Mouse (Mus musculus) liver, adult (tissue): ENCODE measurements around the gene Zmat1.

Source experiments
- GATA4 ChIP-seq: IDR thresholded peaks from 2 replicates; pipeline ENCODE4 v1.6.1; 2014; ENCODE audit warnings: mild to moderate bottlenecking, low read length; ENCODE audit not compliant: insufficient replicate concordance

Gene Zmat1

GRCm38 (mm10) chrX:135008720-135009470, at the start of gene Zmat1:
TSS of gene Zmat1 (minus strand) at chrX:135009209.
- TF ChIP-seq GATA4, result no peak

DNA sequence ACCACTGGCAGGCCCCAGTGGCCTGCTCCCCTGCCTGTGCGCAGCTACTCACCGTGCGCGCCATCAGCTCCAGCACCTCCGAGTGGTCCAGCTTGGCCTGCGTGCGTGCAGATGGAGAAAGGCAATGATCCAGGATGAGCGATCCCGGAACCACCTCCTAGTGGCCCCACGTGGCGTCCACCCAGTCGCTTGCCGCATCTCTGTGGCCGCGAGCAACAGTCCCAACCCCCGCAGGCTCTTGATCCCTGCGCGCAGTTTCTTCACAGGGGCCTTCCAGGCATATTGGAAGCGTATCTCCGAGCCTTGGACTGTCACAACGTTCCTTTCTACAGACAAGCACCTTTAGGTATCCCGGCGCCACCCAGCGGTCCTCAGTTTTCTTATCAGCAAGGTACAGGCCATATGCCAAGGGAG, 27.0 kb upstream of the Zmat1 start:
- no peak for TF ChIP-seq GATA4

- no peak for TF ChIP-seq GATA4
These were observed 16.1 kb upstream of the Zmat1 start for GRCm38 (mm10) chrX:135025135-135025534.

GRCm38 (mm10) chrX:135011381-135011780, 2.4 kb upstream of the Zmat1 start:
- no peak for TF ChIP-seq GATA4

GRCm38 (mm10) chrX:135009471-135009815, 434 bp upstream of the Zmat1 start:
- TF ChIP-seq GATA4, result no peak

- no peak for TF ChIP-seq GATA4
These were observed 988 bp downstream of the Zmat1 start for GRCm38 (mm10) chrX:135008021-135008420.

DNA sequence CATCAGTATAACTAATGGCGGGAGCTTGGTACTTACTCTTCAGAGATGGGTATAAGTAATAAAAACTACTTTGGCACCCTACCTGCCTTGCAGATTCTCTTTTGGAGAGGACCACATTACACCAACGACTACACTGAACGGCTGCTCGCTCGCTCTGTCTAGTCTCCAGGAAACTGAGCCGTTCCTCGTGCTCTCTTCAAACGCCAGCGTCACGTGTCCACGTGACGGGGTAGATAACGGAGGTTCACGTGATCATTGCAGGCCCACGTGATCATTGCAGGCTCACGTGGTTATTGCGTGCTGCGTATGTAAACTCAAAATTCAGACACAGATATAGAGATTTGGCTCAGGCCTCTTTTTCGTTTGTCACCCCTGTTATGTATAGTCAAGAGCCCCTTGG, 44.5 kb downstream of the Zmat1 start, which contains the start of gene Nxf2:
TSS of gene Nxf2 (minus strand) at position 209 of the 400 bp plus-strand sequence.
- no peak for TF ChIP-seq GATA4

DNA sequence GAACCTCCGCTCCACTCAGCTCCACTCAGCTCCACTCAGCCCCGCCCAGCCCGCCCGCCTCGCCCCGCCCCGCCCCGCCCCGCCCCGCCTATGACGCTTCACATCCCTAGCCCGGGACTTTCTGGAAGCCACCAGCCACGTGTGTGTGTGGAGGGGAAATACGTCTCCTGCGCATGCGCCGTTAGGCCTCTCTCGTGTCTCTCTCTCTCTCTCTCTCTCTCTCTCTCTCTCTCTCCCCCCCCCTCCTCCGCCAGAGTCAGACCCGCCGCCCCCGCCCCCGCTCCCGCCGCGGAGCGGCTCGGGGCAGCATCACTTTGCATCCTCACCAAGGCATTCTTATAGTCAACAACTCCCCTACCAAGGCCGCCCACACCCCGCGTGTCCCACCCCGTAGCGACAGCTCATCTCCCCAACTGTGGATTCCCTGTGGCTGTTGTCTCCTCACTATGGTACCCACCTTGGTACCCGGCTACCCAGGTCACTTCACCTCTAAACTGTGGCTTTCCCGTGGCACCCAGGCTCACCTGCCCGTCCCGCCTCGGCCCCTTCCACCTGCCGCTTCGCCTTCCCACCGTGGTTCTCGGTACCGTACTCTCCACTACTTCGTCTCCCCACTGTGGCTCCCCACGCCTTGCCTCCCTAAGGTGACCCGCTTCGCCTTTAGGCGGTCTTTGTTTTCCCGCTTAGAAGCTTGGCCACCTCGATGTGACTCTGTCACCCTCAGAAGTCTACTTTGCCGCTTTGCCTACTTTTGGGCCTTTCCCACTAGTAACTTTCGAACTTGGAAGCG, 45.5 kb downstream of the Zmat1 start:
- TF ChIP-seq GATA4, result no peak

GRCm38 (mm10) chrX:134930361-134930760, 78.6 kb downstream of the Zmat1 start:
- no peak for TF ChIP-seq GATA4

GRCm38 (mm10) chrX:134929927-134930326, 79.1 kb downstream of the Zmat1 start:
- no peak for TF ChIP-seq GATA4

DNA sequence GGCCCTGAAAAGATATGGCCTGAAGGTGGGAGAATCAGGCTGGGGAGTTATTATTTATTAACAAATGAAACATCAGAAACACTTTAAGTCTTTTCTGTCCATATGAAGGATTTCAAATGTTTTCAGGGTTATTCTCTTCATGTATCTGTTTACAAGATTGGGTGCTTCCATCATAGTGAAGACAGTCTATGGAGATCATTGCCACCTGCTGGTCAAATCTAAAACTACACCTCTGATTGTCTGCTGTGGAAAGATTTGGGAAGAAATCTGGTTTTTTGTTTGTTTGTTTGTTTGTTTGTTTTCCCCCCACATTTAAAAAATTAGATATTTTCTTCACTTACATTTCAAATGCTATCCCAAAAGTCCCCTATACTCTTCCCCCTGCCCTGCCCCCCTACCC, 84.0 kb downstream of the Zmat1 start:
- TF ChIP-seq GATA4, result no peak

DNA sequence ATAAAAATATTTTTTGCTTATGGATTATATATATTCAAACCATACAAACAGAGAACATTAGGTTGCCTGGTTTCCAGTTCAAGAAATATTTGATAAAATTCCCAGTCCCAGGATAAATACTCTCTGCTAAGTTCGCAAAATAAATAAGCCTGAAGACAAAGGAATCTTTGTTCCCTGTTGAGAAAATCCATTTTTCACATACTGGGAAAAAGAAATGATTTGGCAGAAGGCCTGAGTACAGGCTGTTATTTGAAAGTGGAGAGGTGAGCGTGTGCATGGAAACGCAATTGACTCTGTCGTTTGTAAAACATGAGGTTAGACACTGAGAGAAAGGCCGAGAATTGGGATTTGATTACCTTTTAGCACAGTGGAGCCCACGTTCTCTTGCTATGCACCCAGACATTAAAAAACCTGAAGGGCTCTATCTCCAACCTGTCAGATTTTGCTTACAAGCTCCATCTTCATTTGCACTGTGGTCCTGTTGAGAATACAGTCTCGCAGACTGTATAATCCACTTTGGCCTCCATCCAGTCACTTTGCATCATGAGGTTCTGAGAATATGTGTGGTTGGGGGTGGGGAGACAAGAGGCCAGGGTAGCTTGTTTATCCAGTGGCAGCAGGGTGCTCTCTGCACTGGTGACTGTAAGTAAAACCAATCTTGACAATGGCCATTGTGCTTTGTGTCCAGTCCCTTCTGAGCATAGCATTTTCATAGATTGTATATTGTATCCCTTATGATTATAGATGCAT, 85.2 kb downstream of the Zmat1 start:
- no peak for TF ChIP-seq GATA4
